In the genomic region with DNA sequence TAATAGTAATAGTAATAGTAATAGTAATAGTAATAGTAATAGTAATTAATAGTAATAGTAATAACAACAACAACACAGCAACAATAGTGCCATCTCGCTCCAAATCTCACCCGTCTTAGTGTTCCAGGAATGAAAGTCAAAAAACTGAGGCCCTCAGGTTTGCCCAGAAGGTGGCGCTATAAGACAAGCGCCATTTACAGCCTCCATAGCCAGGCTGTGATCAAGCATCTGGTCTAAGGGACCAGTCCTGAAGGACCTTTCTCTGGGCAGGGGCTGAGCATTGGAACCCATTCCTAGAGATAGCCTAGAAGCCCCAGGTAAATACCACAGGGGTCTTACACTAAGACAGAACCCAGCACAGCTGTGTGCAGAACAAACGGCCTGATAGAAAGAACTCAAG, we compare ENCODE assay signal across 8 mouse cellular contexts. TPM values are rescaled to one million over a fixed set of nuclear protein-coding genes. Genes with fewer than 3 reads are reported as not detected.
DNase-seq lines count a peak whose midpoint lies in the region; ATAC-seq and TF ChIP-seq lines count a peak whose summit lies in the region.

No protein-coding gene starts in this region.

- peak; percentile 94 for TF ChIP-seq CTCF in intestine, postnatal 0 days (IDR thresholded peaks at IDR 0.05; ENCODE audit: low read depth)

- ATAC-seq in frontal cortex, adult (ENCODE audit: low TSS enrichment): peak; percentile 53; the same call in 1 of the 2 replicates
- ATAC-seq in intestine, postnatal 0 days: no peak

- H3K9ac ChIP-seq in intestine, postnatal 0 days (ENCODE audit: low read depth, low read length): no peak overlapping the region

- H3K4me2 ChIP-seq in intestine, postnatal 0 days (replicated peaks; ENCODE audit: low read depth): no peak overlapping the region

- no peak overlapping the region for H3K27ac ChIP-seq in intestine, postnatal 0 days (ENCODE audit: low read depth, low read length)

- peak; percentile 35 to 56 for DNase-seq in urinary bladder, postnatal 36 days (ENCODE audit: low spot score in 2 of 2)
- DNase-seq in urinary bladder, postnatal 10 days (ENCODE audit: low spot score): no peak
- DNase-seq in cerebellum, adult 8-10 months: peak; percentile 71
- DNase-seq in left cerebral cortex, postnatal 4 days: peak; percentile 77
- peak; percentile 82 for DNase-seq in neural tube, embryonic 10.5 days (ENCODE audit: extremely low spot score, low spot score)
- DNase-seq in testis, postnatal 14 days (ENCODE audit: low spot score): peak; percentile 56

- H3K36me3 ChIP-seq in intestine, postnatal 0 days (ENCODE audit: control insufficient read depth, insufficient read depth): no peaks in the 10 kb centered on the region

- peaks cover 8% of the 10 kb centered on the region for H3K27me3 ChIP-seq in intestine, postnatal 0 days (replicated peaks; ENCODE audit: control insufficient read depth, insufficient read depth, low read length)

- H3K4me1 ChIP-seq in intestine, postnatal 0 days (replicated peaks; ENCODE audit: control insufficient read depth, insufficient read depth, low read length): no peaks in the 10 kb centered on the region

- WGBS in intestine, postnatal 0 days: 12% methylated on average over 5 of the region's 5 CpGs

- intact Hi-C loops in left cerebral cortex, postnatal 4 days (cut with DNase I): loop anchor here (5.0 kb wide), 1 partner anchor 40 kb away; no protein-coding TSS in a partner anchor

- no peak overlapping the region for H3K4me3 ChIP-seq in intestine, postnatal 0 days (ENCODE audit: low read depth, low read length)

- H3K9me3 ChIP-seq in intestine, postnatal 0 days (ENCODE audit: control insufficient read depth): no peaks in the 10 kb centered on the region

RNA-seq across cellular contexts. Expression of a gene that starts 17.5 kb away (rescaled TPM):
- polyA plus RNA-seq in intestine, postnatal 0 days (2015; fragmentation: Nextera tagmentation; extraction: Ambion mirVana): 46.8 and 47.6 TPM in 2 replicates
- total RNA-seq in left cerebral cortex, postnatal 4 days (2021): 1 to 10 TPM; 4.1 to 5.9 TPM

RNA-seq across cellular contexts. Expression of a gene that starts 37.4 kb away (rescaled TPM):
- 31.6 and 35.0 TPM in 2 replicates for polyA plus RNA-seq in intestine, postnatal 0 days (2015; fragmentation: Nextera tagmentation; extraction: Ambion mirVana)
- total RNA-seq in left cerebral cortex, postnatal 4 days (2021): 100 to 1,000 TPM; 108 to 115 TPM

RNA-seq across cellular contexts. Expression of a gene that starts 49.1 kb away (rescaled TPM):
- 64.1 and 68.9 TPM in 2 replicates for polyA plus RNA-seq in intestine, postnatal 0 days (2015; fragmentation: Nextera tagmentation; extraction: Ambion mirVana)
- total RNA-seq in left cerebral cortex, postnatal 4 days (2021): 10 to 100 TPM; 63.3 to 65.4 TPM
